Mouse (Mus musculus) mesoderm, embryonic 11.5 days (tissue): ENCODE data around the gene Idh3g.
"Not testable (repeated sequence)": the region's sequence is repeated elsewhere in the genome, so short reads cannot be mapped to it uniquely, and the experiment has no call there.

Source experiments
- DNase-seq: peaks from one replicate; pipeline ENCODE4 v3.0.0-alpha.2; 2012; ENCODE audit warnings: low read depth, low spot score

The Idh3g gene

GRCm38 (mm10) chrX:73756334-73757140 is 30.2 kb downstream of the Idh3g start, which contains the start of gene Plxnb3:
TSS of gene Plxnb3 (plus strand) at chrX:73757090.
- no peak for DNase-seq

GRCm38 (mm10) chrX:73748977-73749376 is 37.7 kb downstream of the Idh3g start:
- DNase-seq = no peak

- no peak for DNase-seq
Observed at GRCm38 (mm10) chrX:73744774-73745481, 41.8 kb downstream of the Idh3g start.

GRCm38 (mm10) chrX:73739841-73740240 is 46.9 kb downstream of the Idh3g start:
- not testable (repeated sequence) for DNase-seq

GRCm38 (mm10) chrX:73739151-73739550 is 47.5 kb downstream of the Idh3g start:
- no peak for DNase-seq

- no peak for DNase-seq
Observed at GRCm38 (mm10) chrX:73738155-73738554, 48.5 kb downstream of the Idh3g start.

GRCm38 (mm10) chrX:73730908-73731307 is 55.8 kb downstream of the Idh3g start:
- DNase-seq = no peak
